Mouse (Mus musculus) forebrain, embryonic 11.5 days (tissue): ENCODE results near the gene Ddo. TPM values are rescaled to one million over a fixed set of nuclear protein-coding genes. Genes with fewer than 3 reads are reported as not detected.
A peak's percentile ranks its signal among the peaks of the same experiment; 100 is the strongest.

Experiments used
- ATAC-seq: fragments of 200-750 bp; cut with Nextera tagmentation; replicated peaks from 2 replicates; pipeline ENCODE4 v1.8.0; 2017; ENCODE audit warnings: moderate TSS enrichment; ENCODE audit not compliant: low FRiP score
- DNase-seq: peaks from one replicate; pipeline ENCODE4 v3.0.0-alpha.2; 2017; ENCODE audit warnings: low spot score
- H3K27ac ChIP-seq: fragments of 300-500 bp; sonication (generic); 2 replicates; pipeline ENCODE4 v1.5.1; 2014; ENCODE audit warnings: low read depth, low read length
- H3K27me3 ChIP-seq: fragments of 300-500 bp; sonication (generic); 2 replicates; pipeline ENCODE4 v1.6.1; 2014; ENCODE audit warnings: mild to moderate bottlenecking, low read length, mixed read lengths; ENCODE audit not compliant: control insufficient read depth, insufficient read depth
- H3K36me3 ChIP-seq: fragments of 300-500 bp; sonication (generic); 2 replicates; pipeline ENCODE4 v1.6.1; 2014; ENCODE audit warnings: mild to moderate bottlenecking, low read length, moderate library complexity, mixed read lengths; ENCODE audit not compliant: control insufficient read depth, insufficient read depth
- H3K4me1 ChIP-seq: fragments of 300-500 bp; sonication (generic); replicated peaks from 2 replicates; pipeline ENCODE4 v1.6.1; 2014; ENCODE audit warnings: low read length, mixed read lengths; ENCODE audit not compliant: control insufficient read depth, insufficient read depth
- H3K4me2 ChIP-seq: fragments of 300-500 bp; sonication (generic); 2 replicates; pipeline ENCODE4 v1.6.1; 2014; ENCODE audit warnings: low read depth, mild to moderate bottlenecking, low read length, moderate library complexity, mixed read lengths; ENCODE audit not compliant: severe bottlenecking
- H3K4me3 ChIP-seq: fragments of 300-500 bp; sonication (generic); 2 replicates; pipeline ENCODE4 v1.5.1; 2014; ENCODE audit warnings: low read depth, low read length
- H3K9ac ChIP-seq: fragments of 300-500 bp; sonication (generic); 2 replicates; pipeline ENCODE4 v1.6.1; 2014; ENCODE audit warnings: low read length
- H3K9me3 ChIP-seq: fragments of 300-500 bp; sonication (generic); 2 replicates; pipeline ENCODE4 v1.6.1; 2016; ENCODE audit warnings: low read length, mixed read lengths; ENCODE audit not compliant: control insufficient read depth
- WGBS: fragments of 180-500 bp; shearing (Covaris S2); extraction: QIAGEN DNeasy Blood & Tissue Kit; methylation state at CpG from one replicate; pipeline ENCODE4 v1.1.7; 2014; 5-methylcytosine and 5-hydroxymethylcytosine counted together
- polyA plus RNA-seq: library from polyadenylated mRNA; unstranded; fragments of >200 nt; fragmentation: Nextera tagmentation; extraction: Ambion mirVana; gene quantifications from 2 replicates; pipeline ENCODE4 v1.2.1, GENCODE M21; 2014

Ddo gene
- polyA plus RNA-seq, 1 experiment from 2014 or later, result 0.09 TPM

DNA sequence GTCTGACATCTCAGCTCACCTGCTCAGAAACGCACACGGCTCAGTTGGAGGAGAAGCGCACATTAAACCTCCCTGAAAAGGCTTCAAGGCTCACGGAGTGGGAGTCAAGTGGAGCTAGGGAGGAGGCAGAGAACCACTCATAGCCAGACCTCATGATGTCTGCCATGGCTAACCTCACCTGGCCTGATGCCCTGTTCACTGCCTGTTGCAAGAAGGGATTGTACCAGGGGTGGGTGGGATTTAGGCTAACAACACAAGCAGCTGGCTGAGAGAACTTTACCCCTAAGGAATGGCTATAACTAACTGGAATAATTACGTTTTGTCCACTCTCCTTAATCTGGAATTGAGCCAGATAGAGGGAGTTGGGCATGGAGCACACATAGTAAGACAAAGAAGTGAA lies 646 bp downstream of the Ddo start:
- H3K36me3 ChIP-seq, result no peaks in the 10 kb centered on the region
- ATAC-seq (no peak), DNase-seq (no peak)
- H3K27ac ChIP-seq, result no peak overlapping the region
- no peaks in the 10 kb centered on the region for H3K27me3 ChIP-seq
- no peak overlapping the region for H3K4me3 ChIP-seq
- 76% methylated on average over 5 of the region's 5 CpGs for WGBS
- H3K9ac ChIP-seq, result no peak overlapping the region
- H3K4me1 ChIP-seq, result no peaks in the 10 kb centered on the region
- H3K4me2 ChIP-seq, result no peak overlapping the region
- no peaks in the 10 kb centered on the region for H3K9me3 ChIP-seq

DNA sequence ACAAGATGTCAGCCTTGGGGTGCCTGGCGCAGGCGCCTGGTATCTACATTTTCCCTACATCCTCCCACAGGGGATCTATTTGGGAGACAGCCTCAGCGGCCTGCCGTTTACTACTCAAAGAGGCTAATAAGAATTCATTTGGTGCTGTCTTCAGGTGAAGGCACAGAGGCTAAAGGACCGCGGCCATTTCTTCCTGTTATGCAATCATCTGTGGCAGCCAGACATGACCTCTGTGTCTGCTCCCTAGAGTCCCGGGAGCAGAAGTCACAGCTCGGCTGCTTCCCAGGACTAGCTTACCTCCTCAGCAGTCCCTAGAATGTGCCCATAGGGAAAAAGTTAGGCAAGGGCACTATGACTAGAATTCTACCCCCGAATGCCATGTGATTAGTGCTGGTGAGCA lies 1.1 kb downstream of the Ddo start:
- Histone ChIP-seq H3K27ac (no peak overlapping the region), H3K4me1 (no peaks in the 10 kb centered on the region), H3K27me3 (no peaks in the 10 kb centered on the region), H3K4me3 (no peak overlapping the region), H3K9ac (no peak overlapping the region), H3K36me3 (no peaks in the 10 kb centered on the region), H3K4me2 (no peak overlapping the region), H3K9me3 (no peaks in the 10 kb centered on the region)
- no peak for DNase-seq
- 88% methylated on average over 9 of the region's 9 CpGs for WGBS
- no peak for ATAC-seq

DNA sequence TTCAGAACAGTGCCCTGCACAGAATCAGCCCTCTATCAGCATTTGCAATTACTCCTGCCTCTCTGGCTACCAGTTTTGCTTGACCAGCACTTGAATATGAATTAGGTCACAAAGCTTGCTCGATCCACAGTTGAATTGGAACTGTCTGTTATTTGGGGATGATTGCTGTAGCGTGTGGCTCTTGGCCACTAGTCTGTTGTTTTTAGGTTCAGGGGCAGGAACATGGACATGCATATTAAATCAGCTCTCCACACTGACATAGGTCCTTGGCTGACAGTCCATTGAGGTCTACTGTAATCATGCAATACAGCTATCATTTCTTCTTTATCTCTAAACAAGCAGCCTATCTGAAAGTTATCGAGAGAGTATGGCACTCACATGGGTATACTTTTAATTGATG lies 2.3 kb downstream of the Ddo start:
- Histone ChIP-seq H3K27me3 (no peaks in the 10 kb centered on the region), H3K36me3 (no peaks in the 10 kb centered on the region), H3K9me3 (no peaks in the 10 kb centered on the region), H3K4me2 (no peak overlapping the region), H3K4me3 (no peak overlapping the region), H3K27ac (no peak overlapping the region), H3K4me1 (no peaks in the 10 kb centered on the region), H3K9ac (no peak overlapping the region)
- no peak for DNase-seq
- no peak for ATAC-seq
- 79% methylated on average over 3 of the region's 3 CpGs for WGBS

DNA sequence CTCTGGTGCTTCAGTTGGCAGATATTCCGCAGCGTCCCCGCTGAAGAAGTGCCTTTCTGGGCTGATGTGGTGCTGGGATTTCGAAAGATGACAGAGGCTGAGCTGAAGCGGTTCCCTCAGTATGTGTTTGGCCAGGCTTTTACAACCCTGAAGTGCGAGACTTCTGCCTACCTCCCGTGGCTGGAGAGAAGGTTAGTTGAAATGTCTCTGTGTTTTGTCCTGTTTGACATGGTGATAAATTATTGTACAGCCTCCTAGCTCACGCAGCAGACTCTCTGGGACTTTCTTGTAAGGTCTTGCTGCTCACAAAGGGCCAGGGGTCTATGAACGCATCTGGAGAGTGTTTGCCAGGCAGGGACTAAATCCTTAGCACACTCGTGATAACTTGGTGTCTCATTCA lies 7.5 kb downstream of the Ddo start:
- no peak overlapping the region for H3K4me2 ChIP-seq
- H3K27ac ChIP-seq, result no peak overlapping the region
- H3K36me3 ChIP-seq, result no peaks in the 10 kb centered on the region
- WGBS, result 76% methylated on average over 10 of the region's 10 CpGs
- H3K4me3 ChIP-seq, result no peak overlapping the region
- peaks cover 6% of the 10 kb centered on the region; the same call in 1 of the 2 replicates for H3K4me1 ChIP-seq
- ATAC-seq, result no peak
- DNase-seq, result no peak
- no peak overlapping the region for H3K9ac ChIP-seq
- H3K9me3 ChIP-seq, result no peaks in the 10 kb centered on the region
- no peaks in the 10 kb centered on the region for H3K27me3 ChIP-seq

DNA sequence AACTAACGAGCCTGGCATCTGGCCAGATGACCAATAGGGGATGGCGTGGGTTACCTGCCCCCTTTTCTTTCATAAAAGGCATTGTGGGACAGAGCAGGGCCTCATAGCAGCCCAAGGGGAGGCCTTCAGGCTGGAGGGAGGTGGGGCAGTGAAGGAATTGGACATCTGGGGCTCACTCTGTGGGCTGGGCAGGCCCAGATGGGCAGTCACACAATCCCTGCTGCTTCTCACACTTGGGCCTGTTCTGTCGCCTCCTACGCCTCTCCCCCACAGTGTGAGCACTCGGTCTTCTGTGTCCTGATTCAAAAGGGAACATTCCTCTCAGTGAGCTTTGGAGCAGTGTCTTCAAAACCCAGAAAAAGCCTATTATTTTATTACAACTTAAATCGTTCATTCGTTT lies 8.5 kb downstream of the Ddo start:
- Histone ChIP-seq H3K4me2 (no peak overlapping the region), H3K9ac (peak overlapping the region; percentile 20; the same call in 1 of the 2 replicates), H3K4me1 (peaks cover 6% of the 10 kb centered on the region; the same call in 1 of the 2 replicates), H3K27ac (no peak overlapping the region), H3K9me3 (no peaks in the 10 kb centered on the region), H3K27me3 (no peaks in the 10 kb centered on the region), H3K36me3 (no peaks in the 10 kb centered on the region), H3K4me3 (no peak overlapping the region)
- DNase-seq (no peak), ATAC-seq (peak; percentile 44; the same call in 1 of the 2 replicates)
- WGBS, result 41% methylated on average over 7 of the region's 7 CpGs

DNA sequence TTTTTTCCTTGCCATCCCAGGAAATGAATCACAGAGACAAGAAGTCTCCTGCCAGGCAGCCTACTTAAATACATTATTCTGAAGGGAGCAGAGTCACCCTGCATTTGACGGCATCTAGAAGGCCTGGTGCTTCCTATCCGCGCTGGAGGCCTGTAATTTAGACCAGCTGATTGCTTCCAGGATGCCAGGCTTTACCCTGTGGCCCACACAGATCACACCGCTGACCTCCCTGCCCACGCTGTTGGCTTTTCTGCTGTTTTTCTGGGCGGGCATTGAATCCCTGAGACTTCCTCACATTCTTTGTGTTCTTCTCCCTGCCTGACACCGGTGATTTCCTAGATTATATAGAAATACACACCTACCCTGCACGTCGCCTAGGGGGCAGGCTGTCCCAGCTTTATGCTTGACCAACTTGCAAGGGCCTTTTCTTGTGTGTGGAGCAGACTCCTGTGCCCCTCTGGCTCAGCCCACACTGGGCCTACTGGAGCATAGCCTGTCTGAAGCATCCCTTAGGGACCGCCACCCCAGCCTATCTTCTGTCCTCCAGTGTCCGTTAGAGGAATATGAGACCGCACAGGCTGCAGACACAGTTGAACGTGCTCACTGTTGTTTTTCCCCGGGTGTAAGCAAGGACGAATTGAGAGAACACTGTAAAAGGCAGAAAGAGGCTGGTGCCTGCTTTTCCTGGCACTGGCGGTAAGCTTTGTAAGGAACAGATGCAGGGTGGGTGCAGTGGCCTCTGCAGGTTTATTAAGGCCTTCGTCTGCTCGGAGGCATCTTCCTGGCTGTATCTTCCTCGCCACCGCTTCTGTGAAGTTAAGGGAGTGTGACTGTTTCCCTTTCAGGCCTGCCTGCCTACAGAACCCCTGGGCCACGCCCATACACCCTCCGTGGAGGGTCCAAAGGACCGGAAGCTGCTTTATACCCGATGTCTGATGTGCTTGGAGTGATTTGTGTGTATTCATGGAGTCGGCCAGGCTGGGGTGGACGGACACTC lies 9.3 kb downstream of the Ddo start:
- Histone ChIP-seq H3K9ac (no peak overlapping the region), H3K27me3 (no peaks in the 10 kb centered on the region), H3K4me2 (no peak overlapping the region), H3K9me3 (no peaks in the 10 kb centered on the region), H3K4me3 (no peak overlapping the region), H3K36me3 (no peaks in the 10 kb centered on the region), H3K4me1 (peaks cover 6% of the 10 kb centered on the region; the same call in 1 of the 2 replicates), H3K27ac (no peak overlapping the region)
- peak; percentile 55 for DNase-seq
- ATAC-seq, result no peak
- 63% methylated on average over 26 of the region's 26 CpGs for WGBS

DNA sequence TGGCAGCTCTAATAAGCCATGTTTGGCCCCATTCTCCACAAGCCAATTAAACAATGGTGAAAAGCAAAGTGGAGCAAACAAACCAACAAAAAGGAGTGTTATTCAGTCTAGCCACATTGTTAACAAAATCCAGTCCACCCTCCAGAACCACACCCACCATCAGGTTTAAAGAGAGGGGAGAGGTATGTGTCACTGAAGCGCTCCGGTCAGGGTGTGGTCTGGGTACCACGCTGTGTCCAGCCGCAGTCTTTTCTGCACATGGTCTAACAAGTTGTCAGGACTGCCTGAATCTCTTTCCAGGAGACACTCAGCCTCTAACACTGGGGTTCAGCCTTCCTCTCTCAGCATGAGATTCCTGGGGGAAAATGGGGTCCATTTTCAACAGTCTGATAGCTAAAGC lies 10.6 kb downstream of the Ddo start:
- no peak overlapping the region for H3K9ac ChIP-seq
- no peak overlapping the region for H3K4me3 ChIP-seq
- H3K27ac ChIP-seq, result no peak overlapping the region
- DNase-seq (no peak), ATAC-seq (no peak)
- H3K4me2 ChIP-seq, result no peak overlapping the region
- no peaks in the 10 kb centered on the region for H3K9me3 ChIP-seq
- H3K4me1 ChIP-seq, result peaks cover 6% of the 10 kb centered on the region; the same call in 1 of the 2 replicates
- H3K27me3 ChIP-seq, result no peaks in the 10 kb centered on the region
- H3K36me3 ChIP-seq, result no peaks in the 10 kb centered on the region
- 85% methylated on average over 4 of the region's 4 CpGs for WGBS

DNA sequence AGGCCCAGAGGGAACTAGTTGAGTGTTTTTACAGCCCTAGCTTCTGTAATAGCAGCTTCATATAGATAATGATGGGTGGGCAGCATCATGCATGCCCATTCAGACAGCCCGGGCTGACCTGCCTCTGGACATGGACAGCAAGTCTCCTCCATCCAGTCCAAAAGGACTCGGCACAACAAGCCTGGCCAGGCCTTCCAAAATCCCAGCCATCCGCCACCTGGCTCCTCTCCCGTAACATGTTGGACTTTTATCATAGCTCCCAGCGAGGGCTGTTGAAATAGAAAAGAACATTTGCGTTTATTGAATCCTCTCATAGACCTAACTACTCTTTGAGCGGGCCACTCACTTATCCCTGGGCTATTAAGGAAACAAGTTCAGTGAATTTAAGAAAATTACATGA lies 12.1 kb downstream of the Ddo start:
- WGBS, result 85% methylated on average over 7 of the region's 7 CpGs
- DNase-seq (no peak), ATAC-seq (no peak)
- H3K4me1 ChIP-seq, result peaks cover 6% of the 10 kb centered on the region; the same call in 1 of the 2 replicates
- H3K27ac ChIP-seq, result no peak overlapping the region
- no peak overlapping the region for H3K9ac ChIP-seq
- no peak overlapping the region for H3K4me2 ChIP-seq
- H3K9me3 ChIP-seq, result no peaks in the 10 kb centered on the region
- H3K36me3 ChIP-seq, result no peaks in the 10 kb centered on the region
- no peaks in the 10 kb centered on the region for H3K27me3 ChIP-seq
- no peak overlapping the region for H3K4me3 ChIP-seq

DNA sequence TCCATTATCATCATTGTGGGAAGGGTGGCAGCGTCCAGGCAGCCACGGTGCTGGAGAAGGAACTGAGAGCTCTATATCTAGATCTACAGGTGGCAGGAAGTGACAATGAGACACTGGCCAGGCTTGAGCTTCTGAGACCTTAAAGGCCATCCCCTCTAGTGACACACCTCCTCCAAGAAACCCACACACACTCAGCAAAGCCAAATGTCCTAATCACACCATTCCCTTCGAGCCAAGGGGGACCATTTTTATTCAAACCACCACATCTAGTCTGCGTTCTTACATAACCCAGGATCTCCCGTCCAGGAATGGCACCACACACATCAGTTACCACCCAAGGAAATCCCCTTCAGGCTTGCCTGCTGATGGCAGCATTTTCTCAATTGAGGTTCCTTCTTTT lies 13.3 kb downstream of the Ddo start:
- peaks cover 6% of the 10 kb centered on the region; the same call in 1 of the 2 replicates for H3K4me1 ChIP-seq
- no peak overlapping the region for H3K4me2 ChIP-seq
- WGBS, result 79% methylated on average over 5 of the region's 5 CpGs
- no peaks in the 10 kb centered on the region for H3K27me3 ChIP-seq
- DNase-seq, result no peak
- ATAC-seq, result no peak
- H3K36me3 ChIP-seq, result no peaks in the 10 kb centered on the region
- H3K4me3 ChIP-seq, result no peak overlapping the region
- H3K27ac ChIP-seq, result no peak overlapping the region
- no peak overlapping the region for H3K9ac ChIP-seq
- no peaks in the 10 kb centered on the region for H3K9me3 ChIP-seq
